12 mouse cellular contexts compared by ENCODE assay signal in genomic region chr9:101037396-101037795, GRCm38 (mm10). TPM values are rescaled to one million over a fixed set of nuclear protein-coding genes. Genes with fewer than 3 reads are reported as not detected.
DNase-seq lines count a peak whose midpoint lies in the region; ATAC-seq and TF ChIP-seq lines count a peak whose summit lies in the region.
"Had no signal": no experiment of that assay in that cellular context is flagged by ENCODE, and none has a peak within 500 bp of the region (broad histone marks: within the 10 kb centered on the region; RNA-seq: fewer than 3 reads in every experiment).

No protein-coding gene starts in this region.

- DNase-seq in A20 (ENCODE audit: low read depth, low spot score) (peak; percentile 30), adipocyte (ENCODE audit: low spot score) (no peak)
- DNase-seq in kidney, postnatal 0 days (ENCODE audit: low spot score), result peak; percentile 60
- DNase-seq in lung, embryonic 14.5 days, result peak; percentile 35
- DNase-seq in forebrain, embryonic 14.5 days (ENCODE audit: low spot score), result no peak
- no peak for DNase-seq in cerebellum, adult 18-20 months
- DNase-seq: adrenal gland, postnatal 14 days; right cerebral cortex, postnatal 25 days had no signal

- H3K4me3 ChIP-seq in heart, embryonic 13.5 days, result no peak overlapping the region
- no peak overlapping the region for H3K4me3 ChIP-seq in kidney, postnatal 0 days (replicated peaks; ENCODE audit: low read depth, low read length)
- H3K4me3 ChIP-seq in lung, embryonic 14.5 days (ENCODE audit: low read depth, low read length), result no peak overlapping the region
- no peak overlapping the region for H3K4me3 ChIP-seq in forebrain, embryonic 14.5 days (ENCODE audit: low read depth, low read length)
- H3K4me3 ChIP-seq in midbrain, embryonic 16.5 days (ENCODE audit: low read depth, low read length), result no peak overlapping the region
- H3K4me3 ChIP-seq: limb, embryonic 12.5 days had no signal

- WGBS in heart, embryonic 13.5 days, result 41% methylated on average over 7 of the region's 7 CpGs
- 9% methylated on average over 7 of the region's 7 CpGs for WGBS in kidney, postnatal 0 days
- 32% methylated on average over 7 of the region's 7 CpGs for WGBS in lung, embryonic 14.5 days
- WGBS in forebrain, embryonic 14.5 days, result 56% methylated on average over 7 of the region's 7 CpGs
- WGBS in midbrain, embryonic 16.5 days, result 54% methylated on average over 7 of the region's 7 CpGs

- no peaks in the 10 kb centered on the region for H3K9me3 ChIP-seq in heart, embryonic 13.5 days
- H3K9me3 ChIP-seq in kidney, postnatal 0 days (replicated peaks; ENCODE audit: low read length), result no peaks in the 10 kb centered on the region
- 0 out of 2 replicates have a peak, but pooled peaks cover 3% of the 10 kb centered on the region for H3K9me3 ChIP-seq in lung, embryonic 14.5 days (ENCODE audit: low read depth, low read length)
- no peaks in the 10 kb centered on the region for H3K9me3 ChIP-seq in forebrain, embryonic 14.5 days (replicated peaks; ENCODE audit: control insufficient read depth, low read length)
- H3K9me3 ChIP-seq in midbrain, embryonic 16.5 days (replicated peaks; ENCODE audit: control insufficient read depth, low read length, poor library complexity, severe bottlenecking), result no peaks in the 10 kb centered on the region
- H3K9me3 ChIP-seq: G1E; limb, embryonic 12.5 days had no signal

- no peaks in the 10 kb centered on the region for H3K27me3 ChIP-seq in heart, embryonic 13.5 days (replicated peaks)
- H3K27me3 ChIP-seq in kidney, postnatal 0 days (ENCODE audit: insufficient read depth, low read length), result no peaks in the 10 kb centered on the region
- H3K27me3 ChIP-seq in lung, embryonic 14.5 days (ENCODE audit: insufficient read depth, low read length), result no peaks in the 10 kb centered on the region
- H3K27me3 ChIP-seq in forebrain, embryonic 14.5 days (replicated peaks; ENCODE audit: control insufficient read depth, insufficient read depth, low read length), result no peaks in the 10 kb centered on the region
- H3K27me3 ChIP-seq in midbrain, embryonic 16.5 days (ENCODE audit: control insufficient read depth, insufficient read depth, low read depth, low read length), result no peaks in the 10 kb centered on the region
- H3K27me3 ChIP-seq: limb, embryonic 12.5 days had no signal

- no peak for TF ChIP-seq CTCF in kidney, postnatal 0 days (IDR thresholded peaks at IDR 0.05; ENCODE audit: low read depth)
- no peak for TF ChIP-seq CTCF in lung, embryonic 14.5 days (IDR thresholded peaks at IDR 0.05; ENCODE audit: low read depth)

- H3K4me1 ChIP-seq in heart, embryonic 13.5 days, result peaks cover 13% of the 10 kb centered on the region
- peaks cover 23% of the 10 kb centered on the region; the same call in 1 of the 2 replicates for H3K4me1 ChIP-seq in kidney, postnatal 0 days (replicated peaks; ENCODE audit: insufficient read depth, low read length)
- H3K4me1 ChIP-seq in lung, embryonic 14.5 days (ENCODE audit: insufficient read depth), result peaks cover 3% of the 10 kb centered on the region; the same call in 1 of the 2 replicates
- H3K4me1 ChIP-seq in forebrain, embryonic 14.5 days (ENCODE audit: control insufficient read depth, insufficient read depth, low read length), result peaks cover 6% of the 10 kb centered on the region; the same call in 1 of the 2 replicates
- H3K4me1 ChIP-seq in midbrain, embryonic 16.5 days (ENCODE audit: control insufficient read depth, insufficient read depth, low read length), result peaks cover 13% of the 10 kb centered on the region

- no peak overlapping the region for H3K9ac ChIP-seq in heart, embryonic 13.5 days
- no peak overlapping the region for H3K9ac ChIP-seq in kidney, postnatal 0 days (ENCODE audit: low read depth, low read length)
- H3K9ac ChIP-seq in lung, embryonic 14.5 days, result no peak overlapping the region
- H3K9ac ChIP-seq in forebrain, embryonic 14.5 days (ENCODE audit: low read length), result no peak overlapping the region
- no peak overlapping the region for H3K9ac ChIP-seq in midbrain, embryonic 16.5 days (ENCODE audit: low read depth, low read length)
- H3K9ac ChIP-seq: limb, embryonic 12.5 days had no signal

- H3K4me2 ChIP-seq in heart, embryonic 13.5 days, result 0 out of 2 replicates have a peak overlapping the region, but pooled peaks have one; percentile 5
- peak overlapping the region; percentile 46; the same call in 1 of the 2 replicates for H3K4me2 ChIP-seq in kidney, postnatal 0 days (ENCODE audit: low read length)
- peak overlapping the region; percentile 18; the same call in 1 of the 2 replicates for H3K4me2 ChIP-seq in lung, embryonic 14.5 days
- H3K4me2 ChIP-seq in forebrain, embryonic 14.5 days (ENCODE audit: low read length), result no peak overlapping the region
- H3K4me2 ChIP-seq in midbrain, embryonic 16.5 days (ENCODE audit: low read length), result no peak overlapping the region
- H3K4me2 ChIP-seq: limb, embryonic 12.5 days had no signal

- no peak overlapping the region for H3K27ac ChIP-seq in heart, embryonic 13.5 days (replicated peaks)
- H3K27ac ChIP-seq in kidney, postnatal 0 days, result peak overlapping the region; percentile 63
- H3K27ac ChIP-seq in lung, embryonic 14.5 days (ENCODE audit: low read depth), result no peak overlapping the region
- no peak overlapping the region for H3K27ac ChIP-seq in forebrain, embryonic 14.5 days (ENCODE audit: low read depth, low read length)
- no peak overlapping the region for H3K27ac ChIP-seq in midbrain, embryonic 16.5 days (ENCODE audit: low read length)
- H3K27ac ChIP-seq: limb, embryonic 12.5 days had no signal

- no peaks in the 10 kb centered on the region for H3K36me3 ChIP-seq in heart, embryonic 13.5 days
- no peaks in the 10 kb centered on the region for H3K36me3 ChIP-seq in kidney, postnatal 0 days (ENCODE audit: insufficient read depth, low read length)
- no peaks in the 10 kb centered on the region for H3K36me3 ChIP-seq in lung, embryonic 14.5 days (ENCODE audit: insufficient read depth)
- no peaks in the 10 kb centered on the region for H3K36me3 ChIP-seq in forebrain, embryonic 14.5 days (ENCODE audit: control insufficient read depth, insufficient read depth, low read length)
- H3K36me3 ChIP-seq in midbrain, embryonic 16.5 days (ENCODE audit: control insufficient read depth, insufficient read depth, low read length), result no peaks in the 10 kb centered on the region
- H3K36me3 ChIP-seq: G1E; limb, embryonic 12.5 days had no signal

- ATAC-seq in heart, embryonic 13.5 days (ENCODE audit: extremely low read depth, insufficient number of reproducible peaks, low FRiP score, low TSS enrichment), result no peak
- no peak for ATAC-seq in kidney, postnatal 0 days (replicated peaks; ENCODE audit: low FRiP score, low read depth)
- ATAC-seq in lung, embryonic 14.5 days (ENCODE audit: insufficient read depth), result no peak
- no peak for ATAC-seq in forebrain, embryonic 14.5 days
- no peak for ATAC-seq in midbrain, embryonic 16.5 days

RNA-seq across cellular contexts. Expression of gene Pccb, which starts 2.7 kb away (rescaled TPM):
- polyA plus RNA-seq in heart, embryonic 13.5 days (2015; fragmentation: Nextera tagmentation; extraction: Ambion mirVana), result 20.3 and 23.2 TPM in 2 replicates
- polyA plus RNA-seq in kidney, postnatal 0 days (2015; fragmentation: Nextera tagmentation; extraction: Ambion mirVana), result 42.0 and 48.5 TPM in 2 replicates
- 22.3 and 22.4 TPM in 2 replicates for polyA plus RNA-seq in lung, embryonic 14.5 days (2014; fragmentation: Nextera tagmentation; extraction: Ambion mirVana)
- polyA plus RNA-seq in forebrain, embryonic 14.5 days (2014; fragmentation: Nextera tagmentation; extraction: Ambion mirVana), result 20.4 and 23.7 TPM in 2 replicates
- 25.2 and 27.6 TPM in 2 replicates for polyA plus RNA-seq in midbrain, embryonic 16.5 days (2015; fragmentation: Nextera tagmentation; extraction: Ambion mirVana)

RNA-seq across cellular contexts. Expression of gene Msl2, which starts 36.5 kb away (rescaled TPM):
- polyA plus RNA-seq in heart, embryonic 13.5 days (2015; fragmentation: Nextera tagmentation; extraction: Ambion mirVana), result 2.6 and 2.8 TPM in 2 replicates
- 5.7 and 6.5 TPM in 2 replicates for polyA plus RNA-seq in kidney, postnatal 0 days (2015; fragmentation: Nextera tagmentation; extraction: Ambion mirVana)
- polyA plus RNA-seq in lung, embryonic 14.5 days (2014; fragmentation: Nextera tagmentation; extraction: Ambion mirVana), result 7.4 and 8.4 TPM in 2 replicates
- 6.1 and 8.4 TPM in 2 replicates for polyA plus RNA-seq in forebrain, embryonic 14.5 days (2014; fragmentation: Nextera tagmentation; extraction: Ambion mirVana)
- polyA plus RNA-seq in midbrain, embryonic 16.5 days (2015; fragmentation: Nextera tagmentation; extraction: Ambion mirVana), result 3.4 and 4.2 TPM in 2 replicates

Comparison
In these comparisons a context has a peak if more than half of its experiments do, and no peak if none do; other contexts are left out.
1. DNase-seq: peak in A20 (single experiment), kidney, postnatal 0 days (single experiment) and lung, embryonic 14.5 days (single experiment); none in forebrain, embryonic 14.5 days (single experiment), cerebellum, adult 18-20 months (0 of 2) and adipocyte (single experiment).
2. H3K4me2 ChIP-seq: peak in heart, embryonic 13.5 days (single experiment), kidney, postnatal 0 days (single experiment) and lung, embryonic 14.5 days (single experiment); none in forebrain, embryonic 14.5 days (single experiment) and midbrain, embryonic 16.5 days (single experiment).